Mouse (Mus musculus): Measurements from ENCODE around the gene Ttc12.

DNA sequence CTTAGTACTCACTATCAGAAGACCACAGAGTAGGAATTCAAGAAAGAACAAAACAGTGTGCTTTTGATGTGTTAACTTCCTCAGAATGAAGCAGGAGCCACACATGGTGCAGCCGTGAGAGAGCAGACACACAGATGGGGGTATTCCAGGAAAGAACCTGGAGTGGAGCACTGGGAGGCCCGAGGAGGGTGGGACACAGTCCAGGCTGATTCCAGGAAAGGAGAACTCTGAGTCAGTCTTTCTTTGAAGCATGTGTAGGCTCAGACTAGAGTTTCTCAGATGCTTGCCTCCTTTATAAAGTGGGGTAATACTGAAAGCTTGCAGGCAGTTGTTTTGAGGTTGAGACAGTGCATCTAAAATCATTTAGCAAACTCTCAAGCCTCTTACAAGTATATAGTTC lies 93.8 kb downstream of the Ttc12 start:
- TF ChIP-seq TAL1 (conservative IDR thresholded peaks at IDR 0.05; ENCODE audit: low read depth, low read length) (no peak), CTCF (IDR thresholded peaks at IDR 0.05; ENCODE audit: low read depth, low read length) (no peak), GATA2 (IDR thresholded peaks at IDR 0.05; ENCODE audit: borderline replicate concordance, low read depth, low read length) (no peak), GATA1 (IDR thresholded peaks at IDR 0.05; ENCODE audit: borderline replicate concordance, low read length) (no peak)

Data from G1E (cell line).